Mouse (Mus musculus): Measurements from ENCODE around the gene 1700013F07Rik.

DNA sequence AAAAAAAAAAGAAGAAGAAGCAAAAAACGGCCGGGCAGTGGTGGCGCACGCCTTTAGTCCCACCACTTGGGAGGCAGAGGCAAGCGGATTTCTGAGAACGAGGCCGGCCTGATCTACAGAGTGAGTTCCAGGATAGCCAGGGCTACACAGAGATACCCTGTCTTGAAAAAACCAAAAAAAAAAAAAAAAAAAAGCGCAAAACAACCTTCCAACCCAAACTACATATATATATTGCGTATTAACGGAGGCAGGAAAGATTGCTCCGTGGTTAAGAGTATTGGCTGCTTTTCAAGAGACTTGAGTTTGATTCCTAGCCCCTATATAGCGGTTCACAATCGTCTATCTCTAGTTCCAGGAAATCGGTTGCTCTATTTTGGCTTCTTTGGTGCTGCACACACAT, 36.9 kb downstream of the 1700013F07Rik start:
- no peak for TF ChIP-seq CTCF (IDR thresholded peaks at IDR 0.05; ENCODE audit: low read depth, low read length)
- TF ChIP-seq GATA1 (IDR thresholded peaks at IDR 0.05; ENCODE audit: borderline replicate concordance, low read length), result no peak

Measured in G1E (cell line).